In genomic region chr4:144983821-144984371, GRCm38 (mm10) we compare ENCODE assay signal across 11 mouse cellular contexts.
DNase-seq lines count a peak whose midpoint lies in the region; ATAC-seq lines count a peak whose summit lies in the region.
"Had no signal": no experiment of that assay in that cellular context is flagged by ENCODE, and none has a peak within 500 bp of the region (broad histone marks: within the 10 kb centered on the region; RNA-seq: fewer than 3 reads in every experiment).

No protein-coding gene starts in this region.

- peaks cover 19% of the 10 kb centered on the region for H3K4me1 ChIP-seq in heart, embryonic 11.5 days (ENCODE audit: control insufficient read depth, insufficient read depth, low read length)
- peaks cover 22% of the 10 kb centered on the region for H3K4me1 ChIP-seq in heart, embryonic 15.5 days (replicated peaks)
- H3K4me1 ChIP-seq in limb, embryonic 10.5 days = peaks cover 56% of the 10 kb centered on the region

- 28% methylated on average over 8 of the region's 8 CpGs for WGBS in heart, embryonic 11.5 days (ENCODE audit: insufficient replicate concordance)
- 27% methylated on average over 8 of the region's 8 CpGs for WGBS in heart, embryonic 15.5 days
- 70% methylated on average over 8 of the region's 8 CpGs for WGBS in limb, embryonic 10.5 days

- H3K9me3 ChIP-seq in heart, embryonic 11.5 days (replicated peaks; ENCODE audit: control insufficient read depth, low read length) = no peaks in the 10 kb centered on the region
- H3K9me3 ChIP-seq in heart, embryonic 15.5 days (replicated peaks) = no peaks in the 10 kb centered on the region
- no peaks in the 10 kb centered on the region for H3K9me3 ChIP-seq in limb, embryonic 10.5 days (replicated peaks)

- DNase-seq in heart, postnatal 4 days = no peak
- DNase-seq in Muller cell, postnatal 12 days (ENCODE audit: inconsistent ontology term) = peak; percentile 29
- DNase-seq in limb, embryonic 10.5 days (ENCODE audit: low spot score) = no peak
- no peak for DNase-seq in left cerebral cortex, adult 11 months (ENCODE audit: low spot score)
- DNase-seq in left cerebral cortex, postnatal 4 days = no peak
- DNase-seq in c-Kit-positive CD71-positive TER-119-positive erythroid progenitor cells, embryonic 14.5 days (ENCODE audit: low spot score) = no peak
- DNase-seq: cerebellum, adult 8-10 months had no signal

- no peaks in the 10 kb centered on the region for H3K27me3 ChIP-seq in heart, embryonic 11.5 days (ENCODE audit: control insufficient read depth, insufficient read depth, low read length)
- no peaks in the 10 kb centered on the region for H3K27me3 ChIP-seq in heart, embryonic 15.5 days
- no peaks in the 10 kb centered on the region for H3K27me3 ChIP-seq in limb, embryonic 10.5 days (ENCODE audit: low read depth, poor library complexity, severe bottlenecking)

- peak overlapping the region; percentile 32 for H3K27ac ChIP-seq in heart, embryonic 11.5 days (ENCODE audit: low read depth, low read length)
- H3K27ac ChIP-seq in heart, embryonic 15.5 days = peak overlapping the region; percentile 55
- H3K27ac ChIP-seq in limb, embryonic 10.5 days = peak overlapping the region; percentile 56; the same call in 1 of the 2 replicates

- no peak overlapping the region for H3K9ac ChIP-seq in heart, embryonic 11.5 days (ENCODE audit: low read depth, low read length)
- no peak overlapping the region for H3K9ac ChIP-seq in heart, embryonic 15.5 days

- peak; percentile 50; the same call in 1 of the 2 replicates for ATAC-seq in heart, embryonic 11.5 days (replicated peaks; ENCODE audit: insufficient number of reproducible peaks, low FRiP score, low TSS enrichment)
- ATAC-seq in heart, embryonic 15.5 days (replicated peaks; ENCODE audit: insufficient number of reproducible peaks, insufficient read depth, low FRiP score, low read depth) = peak; percentile 45
- ATAC-seq: forebrain, embryonic 16.5 days; hindbrain, embryonic 16.5 days had no signal

- H3K4me2 ChIP-seq in heart, embryonic 11.5 days = no peak overlapping the region
- H3K4me2 ChIP-seq in heart, embryonic 15.5 days = no peak overlapping the region

- no peak overlapping the region for H3K4me3 ChIP-seq in heart, embryonic 11.5 days (ENCODE audit: low read depth, low read length)
- no peak overlapping the region for H3K4me3 ChIP-seq in heart, embryonic 15.5 days
- H3K4me3 ChIP-seq in limb, embryonic 10.5 days = no peak overlapping the region

- H3K36me3 ChIP-seq in heart, embryonic 11.5 days (ENCODE audit: control insufficient read depth, insufficient read depth, low read length) = peaks cover 2% of the 10 kb centered on the region; the same call in 1 of the 2 replicates
- H3K36me3 ChIP-seq in heart, embryonic 15.5 days = no peaks in the 10 kb centered on the region
- H3K36me3 ChIP-seq in limb, embryonic 10.5 days = peaks cover 5% of the 10 kb centered on the region; the same call in 1 of the 2 replicates

- intact Hi-C loops in left cerebral cortex, postnatal 4 days (cut with DNase I) = no loop called here
